Mouse (Mus musculus) lung, embryonic 15.5 days (tissue): ENCODE data around the gene Ralgps1. TPM values are rescaled to one million over a fixed set of nuclear protein-coding genes. Genes with fewer than 3 reads are reported as not detected.
A peak's percentile ranks its signal among the peaks of the same experiment; 100 is the strongest.

Experiments used
- ATAC-seq: fragments of 200-750 bp; cut with Nextera tagmentation; 2 replicates; pipeline ENCODE4 v1.8.0; 2017; ENCODE audit warnings: moderate number of reproducible peaks, borderline replicate concordance; ENCODE audit not compliant: low FRiP score, low TSS enrichment; ENCODE audit errors: extremely low read depth
- H3K27ac ChIP-seq: fragments of 300-500 bp; sonication (generic); 2 replicates; pipeline ENCODE4 v1.5.1; 2015; ENCODE audit warnings: moderate library complexity, mild to moderate bottlenecking, inconsistent platforms
- H3K27me3 ChIP-seq: fragments of 300-500 bp; sonication (generic); 2 replicates; pipeline ENCODE4 v1.6.1; 2015; ENCODE audit warnings: inconsistent platforms
- H3K36me3 ChIP-seq: fragments of 300-500 bp; sonication (generic); 2 replicates; pipeline ENCODE4 v1.6.1; 2015; ENCODE audit warnings: inconsistent platforms
- H3K4me1 ChIP-seq: fragments of 300-500 bp; sonication (generic); 2 replicates; pipeline ENCODE4 v1.6.1; 2015; ENCODE audit warnings: inconsistent platforms
- H3K4me2 ChIP-seq: fragments of 300-500 bp; sonication (generic); 2 replicates; pipeline ENCODE4 v1.6.1; 2015; ENCODE audit warnings: inconsistent platforms, mild to moderate bottlenecking, moderate library complexity
- H3K4me3 ChIP-seq: fragments of 300-500 bp; sonication (generic); 2 replicates; pipeline ENCODE4 v1.5.1; 2015; ENCODE audit warnings: mild to moderate bottlenecking, inconsistent platforms
- H3K9ac ChIP-seq: fragments of 300-500 bp; sonication (generic); 2 replicates; pipeline ENCODE4 v1.6.1; 2015; ENCODE audit warnings: inconsistent platforms
- H3K9me3 ChIP-seq: fragments of 300-500 bp; sonication (generic); 2 replicates; pipeline ENCODE4 v1.6.1; 2016; ENCODE audit warnings: inconsistent platforms
- WGBS: fragments of 180-500 bp; shearing (Covaris S2); methylation state at CpG from one replicate; pipeline ENCODE4 v1.1.7; 2015; 5-methylcytosine and 5-hydroxymethylcytosine counted together
- polyA plus RNA-seq: library from polyadenylated mRNA; unstranded; fragments of >200 nt; fragmentation: Nextera tagmentation; extraction: Ambion mirVana; gene quantifications from 2 replicates; pipeline ENCODE4 v1.2.1, GENCODE M21; 2015

Gene Ralgps1
- polyA plus RNA-seq, 1 experiment from 2014 or later = 4.5 TPM

GRCm38 (mm10) chr2:33319934-33320333 is 51.4 kb downstream of the Ralgps1 start:
- ATAC-seq = no peak
- WGBS = 88% methylated on average over 1 of the region's 1 CpGs
- Histone ChIP-seq H3K27me3 (no peaks in the 10 kb centered on the region), H3K9me3 (no peaks in the 10 kb centered on the region), H3K36me3 (no peaks in the 10 kb centered on the region), H3K9ac (no peak overlapping the region), H3K4me1 (peaks cover 39% of the 10 kb centered on the region), H3K4me2 (no peak overlapping the region), H3K27ac (peak overlapping the region; percentile 3; the same call in 1 of the 2 replicates), H3K4me3 (no peak overlapping the region)

DNA sequence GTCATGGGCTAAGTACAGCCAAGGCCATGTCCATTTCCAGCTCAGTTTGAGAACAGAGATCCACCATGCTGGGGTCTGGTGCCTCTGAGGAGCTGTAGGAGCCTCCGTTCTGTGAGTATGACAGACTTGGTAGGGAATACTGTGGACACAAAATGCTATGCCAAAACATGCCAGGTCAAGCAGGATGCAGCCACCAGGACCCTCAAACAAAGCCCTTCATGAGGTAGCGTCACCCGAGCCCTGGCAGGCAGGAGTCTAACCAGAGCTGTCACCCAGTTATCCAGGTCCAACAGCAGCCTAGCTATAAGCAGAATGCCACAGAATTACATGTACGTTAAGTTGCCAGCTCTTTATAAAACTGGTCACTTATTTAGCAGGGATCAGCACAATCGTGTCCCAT is 51.8 kb downstream of the Ralgps1 start:
- Histone ChIP-seq H3K4me1 (peaks cover 35% of the 10 kb centered on the region), H3K27ac (peak overlapping the region; percentile 3; the same call in 1 of the 2 replicates), H3K4me3 (no peak overlapping the region), H3K9me3 (no peaks in the 10 kb centered on the region), H3K36me3 (no peaks in the 10 kb centered on the region), H3K27me3 (no peaks in the 10 kb centered on the region), H3K4me2 (no peak overlapping the region), H3K9ac (no peak overlapping the region)
- no peak for ATAC-seq
- WGBS = 72% methylated on average over 5 of the region's 5 CpGs

DNA sequence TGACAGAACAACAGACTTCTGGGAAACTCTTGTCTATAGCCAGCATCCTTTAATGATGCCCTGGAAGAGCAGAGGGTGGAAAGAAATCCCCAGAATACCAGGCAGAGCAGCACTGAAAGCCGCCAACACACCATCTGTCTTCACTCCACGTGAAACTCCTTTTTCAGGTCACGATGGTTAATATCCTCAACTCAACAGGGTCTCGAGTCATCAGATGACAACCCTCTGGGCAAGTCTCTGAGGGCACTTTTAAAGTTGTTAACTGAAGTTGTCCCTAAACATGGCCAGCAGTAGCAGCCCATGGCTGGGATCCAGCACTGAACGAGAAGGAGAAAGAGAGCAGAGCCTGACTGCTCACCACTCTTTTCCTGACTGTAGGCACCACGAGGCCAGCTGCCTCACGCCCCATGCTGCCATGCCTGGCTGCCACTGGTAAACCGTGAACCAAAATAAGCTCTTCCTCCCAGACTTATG is 52.8 kb downstream of the Ralgps1 start:
- Histone ChIP-seq H3K36me3 (no peaks in the 10 kb centered on the region), H3K9me3 (no peaks in the 10 kb centered on the region), H3K4me1 (peaks cover 26% of the 10 kb centered on the region; the same call in 1 of the 2 replicates), H3K9ac (no peak overlapping the region), H3K4me3 (no peak overlapping the region), H3K27ac (no peak overlapping the region), H3K4me2 (no peak overlapping the region), H3K27me3 (no peaks in the 10 kb centered on the region)
- ATAC-seq = no peak
- 46% methylated on average over 8 of the region's 8 CpGs for WGBS

- Histone ChIP-seq H3K4me1 (peaks cover 26% of the 10 kb centered on the region; the same call in 1 of the 2 replicates), H3K36me3 (no peaks in the 10 kb centered on the region), H3K27me3 (no peaks in the 10 kb centered on the region), H3K4me3 (no peak overlapping the region), H3K9ac (no peak overlapping the region), H3K27ac (peak overlapping the region; percentile 41; the same call in 1 of the 2 replicates), H3K9me3 (no peaks in the 10 kb centered on the region), H3K4me2 (no peak overlapping the region)
- peak; percentile 95 for ATAC-seq
- 19% methylated on average over 7 of the region's 7 CpGs for WGBS
Measured at GRCm38 (mm10) chr2:33316516-33316915, 54.8 kb downstream of the Ralgps1 start.

GRCm38 (mm10) chr2:33316063-33316405 is 55.3 kb downstream of the Ralgps1 start:
- Histone ChIP-seq H3K4me2 (no peak overlapping the region), H3K9ac (no peak overlapping the region), H3K36me3 (no peaks in the 10 kb centered on the region), H3K27ac (peak overlapping the region; percentile 41; the same call in 1 of the 2 replicates), H3K4me1 (peaks cover 26% of the 10 kb centered on the region; the same call in 1 of the 2 replicates), H3K4me3 (no peak overlapping the region), H3K27me3 (no peaks in the 10 kb centered on the region), H3K9me3 (no peaks in the 10 kb centered on the region)
- no peak for ATAC-seq
- 93% methylated on average over 1 of the region's 1 CpGs for WGBS

GRCm38 (mm10) chr2:33315233-33316062 is 55.8 kb downstream of the Ralgps1 start:
- whole genome bisulfite sequencing = 61% methylated on average over 4 of the region's 4 CpGs
- peaks cover 26% of the 10 kb centered on the region; the same call in 1 of the 2 replicates for H3K4me1 ChIP-seq
- H3K9ac ChIP-seq = no peak overlapping the region
- no peak overlapping the region for H3K4me2 ChIP-seq
- H3K27ac ChIP-seq = peak overlapping the region; percentile 13
- H3K4me3 ChIP-seq = no peak overlapping the region
- no peaks in the 10 kb centered on the region for H3K36me3 ChIP-seq
- ATAC-seq = no peak
- H3K9me3 ChIP-seq = no peaks in the 10 kb centered on the region
- no peaks in the 10 kb centered on the region for H3K27me3 ChIP-seq

DNA sequence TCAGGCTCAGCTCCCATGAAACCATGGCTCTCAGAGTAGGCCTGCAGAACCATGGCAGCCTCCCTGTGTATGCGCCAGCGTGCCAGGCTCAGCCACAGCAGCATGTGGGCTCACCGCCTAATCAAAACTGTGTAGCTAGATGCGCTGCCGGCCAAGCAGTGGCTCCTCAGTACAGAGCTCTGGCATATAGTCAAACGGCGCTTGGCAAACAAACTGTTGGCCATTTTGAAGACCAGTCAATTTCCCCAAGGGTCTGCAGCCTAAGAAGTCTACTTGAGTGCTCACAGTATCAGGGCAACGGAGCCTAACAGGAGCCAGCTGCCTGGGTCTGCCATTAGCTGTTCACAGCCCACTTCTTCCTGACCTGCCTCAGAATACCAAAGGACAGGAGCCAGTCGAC is 61.9 kb downstream of the Ralgps1 start:
- Histone ChIP-seq H3K4me3 (no peak overlapping the region), H3K9me3 (no peaks in the 10 kb centered on the region), H3K4me2 (no peak overlapping the region), H3K27me3 (no peaks in the 10 kb centered on the region), H3K9ac (no peak overlapping the region), H3K36me3 (no peaks in the 10 kb centered on the region), H3K4me1 (no peaks in the 10 kb centered on the region), H3K27ac (no peak overlapping the region)
- no peak for ATAC-seq
- WGBS = 87% methylated on average over 9 of the region's 9 CpGs

- Histone ChIP-seq H3K4me2 (no peak overlapping the region), H3K4me1 (peaks cover 6% of the 10 kb centered on the region; the same call in 1 of the 2 replicates), H3K36me3 (no peaks in the 10 kb centered on the region), H3K27ac (no peak overlapping the region), H3K9me3 (no peaks in the 10 kb centered on the region), H3K4me3 (no peak overlapping the region), H3K9ac (no peak overlapping the region), H3K27me3 (no peaks in the 10 kb centered on the region)
- no peak for ATAC-seq
- WGBS = 77% methylated on average over 3 of the region's 3 CpGs
Measured at GRCm38 (mm10) chr2:33306565-33306964, 64.7 kb downstream of the Ralgps1 start.

DNA sequence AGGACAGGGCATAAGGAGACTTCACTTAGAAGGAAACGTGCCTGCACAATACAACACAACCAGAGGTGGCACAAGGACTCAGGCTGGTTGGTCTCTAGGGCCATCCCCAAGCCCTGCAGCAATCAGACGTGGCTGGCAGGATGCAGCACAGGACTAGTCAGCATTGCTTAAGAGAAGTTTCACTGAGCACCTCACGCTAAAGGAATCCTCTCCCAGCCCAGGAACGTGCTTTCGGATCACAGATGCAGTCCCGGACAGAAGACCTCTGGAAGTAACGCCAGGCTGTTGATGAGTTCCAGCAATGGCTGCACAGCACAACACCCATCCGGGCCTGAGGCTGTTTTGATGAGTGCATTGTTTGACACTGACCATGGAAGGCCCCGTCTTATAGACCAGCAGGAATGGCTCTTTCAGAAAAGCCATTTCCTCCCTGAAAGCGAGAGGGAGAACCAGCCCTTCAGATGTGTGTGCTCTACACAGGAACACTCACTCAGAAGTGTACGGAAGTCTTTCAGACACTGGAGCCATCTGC is 67.8 kb downstream of the Ralgps1 start:
- 72% methylated on average over 11 of the region's 11 CpGs for WGBS
- ATAC-seq = no peak
- Histone ChIP-seq H3K4me3 (no peak overlapping the region), H3K4me1 (peaks cover 13% of the 10 kb centered on the region), H3K9me3 (no peaks in the 10 kb centered on the region), H3K36me3 (no peaks in the 10 kb centered on the region), H3K9ac (no peak overlapping the region), H3K27ac (no peak overlapping the region), H3K27me3 (no peaks in the 10 kb centered on the region), H3K4me2 (no peak overlapping the region)

- WGBS = 80% methylated on average over 4 of the region's 4 CpGs
- Histone ChIP-seq H3K36me3 (no peaks in the 10 kb centered on the region), H3K27ac (no peak overlapping the region), H3K4me2 (no peak overlapping the region), H3K27me3 (no peaks in the 10 kb centered on the region), H3K4me3 (no peak overlapping the region), H3K4me1 (peaks cover 13% of the 10 kb centered on the region), H3K9ac (no peak overlapping the region), H3K9me3 (no peaks in the 10 kb centered on the region)
- ATAC-seq = no peak
Measured at GRCm38 (mm10) chr2:33302828-33303227, 68.5 kb downstream of the Ralgps1 start.

DNA sequence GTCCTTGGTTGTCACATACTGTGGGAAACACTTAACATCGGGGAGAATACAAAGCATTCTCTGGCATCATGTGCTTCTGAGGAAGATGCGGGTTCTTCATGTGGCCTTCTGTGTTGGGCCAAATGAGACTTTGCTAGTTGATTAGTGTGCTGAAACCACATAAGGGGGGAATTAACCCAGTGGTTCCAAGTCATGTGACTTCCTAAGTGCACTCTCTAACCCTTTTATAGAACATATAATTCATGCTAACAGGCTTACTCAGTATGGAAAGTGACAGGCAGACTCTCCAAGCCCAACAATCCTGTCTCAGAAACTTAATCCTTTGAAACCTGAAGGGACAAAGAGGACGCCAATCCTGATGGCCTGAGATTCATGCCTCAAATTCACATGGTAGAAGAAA is 68.9 kb downstream of the Ralgps1 start:
- 85% methylated on average over 3 of the region's 3 CpGs for WGBS
- no peak overlapping the region for H3K9ac ChIP-seq
- no peaks in the 10 kb centered on the region for H3K36me3 ChIP-seq
- H3K27me3 ChIP-seq = no peaks in the 10 kb centered on the region
- no peak overlapping the region for H3K4me3 ChIP-seq
- H3K4me2 ChIP-seq = no peak overlapping the region
- no peak overlapping the region for H3K27ac ChIP-seq
- ATAC-seq = no peak
- peaks cover 13% of the 10 kb centered on the region for H3K4me1 ChIP-seq
- H3K9me3 ChIP-seq = no peaks in the 10 kb centered on the region

GRCm38 (mm10) chr2:33300371-33301046 is 70.8 kb downstream of the Ralgps1 start:
- no peak overlapping the region for H3K9ac ChIP-seq
- 44% methylated on average over 3 of the region's 3 CpGs for WGBS
- peak; percentile 57; the same call in 1 of the 2 replicates for ATAC-seq
- no peaks in the 10 kb centered on the region for H3K9me3 ChIP-seq
- H3K36me3 ChIP-seq = no peaks in the 10 kb centered on the region
- H3K4me3 ChIP-seq = no peak overlapping the region
- H3K4me1 ChIP-seq = peaks cover 13% of the 10 kb centered on the region
- H3K4me2 ChIP-seq = no peak overlapping the region
- no peak overlapping the region for H3K27ac ChIP-seq
- H3K27me3 ChIP-seq = no peaks in the 10 kb centered on the region
